Mouse (Mus musculus): ENCODE results near the gene Ogdh. TPM values are rescaled to one million over a fixed set of nuclear protein-coding genes. Genes with fewer than 3 reads are reported as not detected.

Gene Ogdh
- total RNA-seq, 2 experiments from 2014 or later: 515 to 618 TPM

Small RNA genes within 50 kb of the gene (microRNA-seq; reads per million reads assigned to microRNA genes)
- not detected for gene Mir7651

Other genes with a start within 250 kb of the Ogdh start
- gene Camk2b, start 225.3 kb upstream of the Ogdh start, total RNA-seq (2021): 10 to 100 TPM in 1 of 2 experiments, 1 to 10 TPM in 1; 7.8 to 14.5 TPM
- gene A730071L15Rik, start 91.6 kb upstream of the Ogdh start, total RNA-seq (2021): under 1 TPM in 1 of 2 experiments, not detected in 1; 0.16 TPM
- gene Nudcd3, start 91.2 kb upstream of the Ogdh start, total RNA-seq (2021): 10 to 100 TPM; 55.4 to 64.7 TPM
- gene Npc1l1, start 61.5 kb upstream of the Ogdh start, total RNA-seq (2021): under 1 TPM; 0.07 TPM
- 10 to 100 TPM; 55.5 to 59.4 TPM for gene Ddx56, start 23.9 kb upstream of the Ogdh start, total RNA-seq (2021)
- gene Tmed4, start 16.8 kb upstream of the Ogdh start, total RNA-seq (2021): 100 to 1,000 TPM; 105 to 114 TPM
- 10 to 100 TPM; 49.1 to 51.0 TPM for gene Zmiz2, start 97.4 kb downstream of the Ogdh start, total RNA-seq (2021)
- gene Ppia, start 123.8 kb downstream of the Ogdh start, total RNA-seq (2021): 1,000 to 10,000 TPM; 1,935 TPM
- gene H2afv, start 152.8 kb downstream of the Ogdh start, total RNA-seq (2021): 10 to 100 TPM; 64.9 to 68.8 TPM
- 10 to 100 TPM; 72.5 to 82.2 TPM for gene Purb, start 184.3 kb downstream of the Ogdh start, total RNA-seq (2021)
- gene Myo1g, start 229.3 kb downstream of the Ogdh start, total RNA-seq (2021): 1 to 10 TPM; 2.0 to 2.3 TPM